Mouse (Mus musculus): ENCODE data around the gene Add3. TPM values are rescaled to one million over a fixed set of nuclear protein-coding genes. Genes with fewer than 3 reads are reported as not detected.

Add3 gene
- polyA plus RNA-seq, 1 experiment from 2014 or later = 59.2 TPM

DNA sequence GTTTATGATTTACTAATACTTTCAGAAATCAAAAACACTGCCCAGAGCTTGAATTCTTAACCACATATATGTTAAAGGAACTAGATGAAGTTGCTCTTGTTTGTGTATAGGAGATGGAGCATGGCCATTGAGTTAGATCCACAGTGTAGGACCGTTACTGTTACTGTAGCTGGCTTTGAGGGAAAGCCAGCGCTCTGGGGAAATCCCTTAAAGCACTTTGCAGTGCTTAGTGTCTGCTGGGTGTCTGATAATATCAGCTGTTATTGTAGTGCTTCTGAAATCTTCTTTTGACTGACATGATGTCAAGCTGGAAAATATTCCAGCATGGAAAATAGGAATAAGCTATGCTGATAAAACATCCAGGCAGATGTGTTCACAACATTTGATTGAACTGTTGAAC lies 33.8 kb downstream of the Add3 start:
- Histone ChIP-seq H3K4me2 (ENCODE audit: low read depth) (no peak overlapping the region), H3K9ac (ENCODE audit: low read length) (no peak overlapping the region), H3K4me1 (ENCODE audit: control insufficient read depth, insufficient read depth, low read length) (no peaks in the 10 kb centered on the region), H3K9me3 (ENCODE audit: control insufficient read depth, low read length) (no peaks in the 10 kb centered on the region), H3K36me3 (ENCODE audit: control insufficient read depth, insufficient read depth, low read length) (no peaks in the 10 kb centered on the region), H3K27ac (ENCODE audit: low read depth, low read length) (no peak overlapping the region), H3K27me3 (ENCODE audit: control insufficient read depth, insufficient read depth, low read length) (no peaks in the 10 kb centered on the region), H3K4me3 (ENCODE audit: low read depth, low read length) (no peak overlapping the region)
- WGBS = 95% methylated on average over 2 of the region's 2 CpGs
- DNase-seq (ENCODE audit: low spot score) = no peak
- no peak for ATAC-seq (ENCODE audit: insufficient read depth, low FRiP score, low TSS enrichment)

DNA sequence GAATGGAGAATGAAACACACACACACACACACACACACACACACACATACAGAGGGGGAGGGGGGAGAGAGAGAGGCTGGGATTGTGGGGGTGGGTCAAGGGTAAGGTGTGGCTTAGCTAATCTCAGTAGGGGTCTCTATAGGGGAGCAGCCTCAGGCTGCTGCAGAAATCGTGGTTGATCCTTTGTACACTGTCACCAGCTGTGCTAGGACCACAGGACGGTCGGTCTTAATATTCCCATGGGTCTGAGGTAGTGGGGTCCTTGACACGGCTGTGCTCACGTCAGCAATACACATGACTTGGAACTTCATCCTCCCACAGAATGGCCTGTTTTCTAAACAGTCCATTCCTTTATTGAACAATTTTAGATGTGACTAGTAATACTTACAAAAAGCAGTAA lies 35.3 kb downstream of the Add3 start:
- no peaks in the 10 kb centered on the region for H3K9me3 ChIP-seq (ENCODE audit: control insufficient read depth, low read length)
- 64% methylated on average over 5 of the region's 5 CpGs for WGBS
- no peak overlapping the region for H3K4me2 ChIP-seq (ENCODE audit: low read depth)
- no peak for DNase-seq (ENCODE audit: low spot score)
- ATAC-seq (ENCODE audit: insufficient read depth, low FRiP score, low TSS enrichment) = no peak
- no peak overlapping the region for H3K9ac ChIP-seq (ENCODE audit: low read length)
- H3K27ac ChIP-seq (ENCODE audit: low read depth, low read length) = no peak overlapping the region
- H3K4me1 ChIP-seq (ENCODE audit: control insufficient read depth, insufficient read depth, low read length) = no peaks in the 10 kb centered on the region
- H3K36me3 ChIP-seq (ENCODE audit: control insufficient read depth, insufficient read depth, low read length) = no peaks in the 10 kb centered on the region
- H3K27me3 ChIP-seq (ENCODE audit: control insufficient read depth, insufficient read depth, low read length) = no peaks in the 10 kb centered on the region
- no peak overlapping the region for H3K4me3 ChIP-seq (ENCODE audit: low read depth, low read length)

DNA sequence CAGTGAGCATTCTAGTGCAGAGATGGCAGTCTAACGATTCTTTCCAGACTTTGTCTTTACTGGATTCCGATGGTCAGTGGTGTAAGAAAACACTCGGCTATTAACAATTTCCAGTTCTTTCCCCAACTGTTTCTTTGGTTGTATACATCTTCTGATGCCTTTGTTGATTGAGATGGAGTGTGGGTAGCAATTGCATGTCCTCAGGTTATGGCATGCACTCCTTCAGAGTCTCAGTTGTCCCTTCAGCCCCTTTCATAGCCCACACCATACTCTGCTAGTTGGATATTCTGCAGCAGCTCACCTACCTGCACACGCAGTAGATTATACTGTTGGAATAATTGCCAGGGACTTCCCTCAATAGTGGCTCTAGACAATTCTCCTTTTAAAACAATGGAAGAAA lies 36.3 kb downstream of the Add3 start:
- no peak overlapping the region for H3K9ac ChIP-seq (ENCODE audit: low read length)
- ATAC-seq (ENCODE audit: insufficient read depth, low FRiP score, low TSS enrichment) (no peak), DNase-seq (ENCODE audit: low spot score) (no peak)
- H3K4me2 ChIP-seq (ENCODE audit: low read depth) = no peak overlapping the region
- H3K36me3 ChIP-seq (ENCODE audit: control insufficient read depth, insufficient read depth, low read length) = no peaks in the 10 kb centered on the region
- whole genome bisulfite sequencing = 85% methylated on average over 4 of the region's 4 CpGs
- no peaks in the 10 kb centered on the region for H3K27me3 ChIP-seq (ENCODE audit: control insufficient read depth, insufficient read depth, low read length)
- no peaks in the 10 kb centered on the region for H3K4me1 ChIP-seq (ENCODE audit: control insufficient read depth, insufficient read depth, low read length)
- H3K4me3 ChIP-seq (ENCODE audit: low read depth, low read length) = no peak overlapping the region
- no peaks in the 10 kb centered on the region for H3K9me3 ChIP-seq (ENCODE audit: control insufficient read depth, low read length)
- H3K27ac ChIP-seq (ENCODE audit: low read depth, low read length) = no peak overlapping the region

DNA sequence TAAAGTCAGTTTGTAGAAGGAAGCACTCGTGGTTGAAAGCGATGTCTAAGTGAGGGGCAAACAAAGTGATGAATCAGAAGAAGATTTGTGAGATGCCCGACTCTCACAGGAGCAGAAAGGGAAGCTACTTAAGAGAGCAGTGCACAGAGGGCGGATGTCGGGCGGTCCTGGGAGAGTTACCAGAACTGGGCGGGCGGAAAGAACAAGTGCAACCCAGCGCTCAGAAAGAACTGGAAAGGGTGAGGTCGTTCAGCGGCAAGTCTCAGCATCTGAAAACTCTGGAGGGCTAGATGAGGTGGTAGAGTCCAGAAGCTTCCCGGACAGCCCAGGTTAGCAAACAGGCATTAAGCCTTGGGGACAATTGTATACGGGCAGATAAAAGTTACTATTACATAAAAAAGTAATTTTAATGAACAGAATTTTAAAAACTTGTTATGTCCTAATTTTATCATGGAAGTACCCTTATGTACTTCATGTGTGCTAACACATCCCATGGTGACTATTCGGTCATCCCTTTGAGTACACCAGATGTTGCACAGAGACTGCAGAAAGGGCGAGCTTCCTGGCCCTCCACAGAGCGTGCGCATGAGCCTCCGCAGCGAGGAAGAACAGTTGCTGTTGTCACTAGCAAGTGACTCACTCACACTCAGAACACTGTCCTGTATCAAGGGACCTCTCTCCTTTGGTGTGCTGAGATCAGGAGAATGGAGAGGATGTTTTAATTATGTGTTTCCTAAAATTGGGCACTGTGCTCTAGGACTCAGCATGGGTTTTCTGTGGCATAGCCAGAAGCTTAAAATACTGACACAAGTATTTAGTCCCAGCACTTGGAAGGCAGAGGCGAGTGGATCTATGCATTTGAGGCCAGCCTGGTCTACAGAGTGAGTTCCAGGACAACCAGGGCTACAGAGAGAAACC lies 38.6 kb downstream of the Add3 start:
- H3K4me3 ChIP-seq (ENCODE audit: low read depth, low read length) = no peak overlapping the region
- H3K4me2 ChIP-seq (ENCODE audit: low read depth) = no peak overlapping the region
- no peak for ATAC-seq (ENCODE audit: insufficient read depth, low FRiP score, low TSS enrichment)
- DNase-seq (ENCODE audit: low spot score) = no peak
- no peak overlapping the region for H3K27ac ChIP-seq (ENCODE audit: low read depth, low read length)
- no peaks in the 10 kb centered on the region for H3K9me3 ChIP-seq (ENCODE audit: control insufficient read depth, low read length)
- H3K4me1 ChIP-seq (ENCODE audit: control insufficient read depth, insufficient read depth, low read length) = no peaks in the 10 kb centered on the region
- 95% methylated on average over 20 of the region's 20 CpGs for WGBS
- no peak overlapping the region for H3K9ac ChIP-seq (ENCODE audit: low read length)
- H3K36me3 ChIP-seq (ENCODE audit: control insufficient read depth, insufficient read depth, low read length) = no peaks in the 10 kb centered on the region
- H3K27me3 ChIP-seq (ENCODE audit: control insufficient read depth, insufficient read depth, low read length) = no peaks in the 10 kb centered on the region

DNA sequence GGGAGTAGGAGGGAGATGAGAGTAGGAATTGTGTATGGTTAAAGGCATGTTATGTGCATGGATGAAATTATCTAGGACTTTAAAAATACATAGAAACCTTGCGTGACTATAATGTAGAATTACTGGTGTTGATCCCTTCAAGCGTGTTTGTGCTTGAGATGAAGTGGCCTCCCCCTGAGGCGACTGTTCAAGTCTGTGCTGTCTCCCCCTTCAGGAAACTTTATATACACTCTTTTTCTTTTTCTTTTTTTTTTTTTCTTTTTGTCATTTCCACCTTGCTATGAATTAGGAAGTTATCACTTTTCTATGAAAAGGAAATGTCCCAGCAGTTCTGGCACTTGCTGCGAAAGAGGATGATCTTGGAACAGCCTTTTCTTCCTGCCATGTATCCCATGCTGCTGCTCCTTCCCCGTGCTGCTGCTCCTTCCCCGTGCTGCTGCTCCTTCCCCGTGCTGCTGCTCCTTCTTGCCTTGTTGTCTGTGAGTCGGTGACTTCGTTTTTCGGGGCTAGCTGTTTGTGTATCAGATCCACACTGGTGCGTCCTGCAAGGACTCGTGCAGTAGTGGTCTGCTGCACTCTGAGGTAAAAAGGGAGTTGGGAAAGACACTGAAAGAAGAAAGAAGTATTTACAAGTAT lies 40.0 kb downstream of the Add3 start:
- 88% methylated on average over 12 of the region's 12 CpGs for WGBS
- Histone ChIP-seq H3K4me3 (ENCODE audit: low read depth, low read length) (no peak overlapping the region), H3K4me1 (ENCODE audit: control insufficient read depth, insufficient read depth, low read length) (no peaks in the 10 kb centered on the region), H3K36me3 (ENCODE audit: control insufficient read depth, insufficient read depth, low read length) (no peaks in the 10 kb centered on the region), H3K9me3 (ENCODE audit: control insufficient read depth, low read length) (no peaks in the 10 kb centered on the region), H3K9ac (ENCODE audit: low read length) (no peak overlapping the region), H3K27me3 (ENCODE audit: control insufficient read depth, insufficient read depth, low read length) (no peaks in the 10 kb centered on the region), H3K4me2 (ENCODE audit: low read depth) (no peak overlapping the region), H3K27ac (ENCODE audit: low read depth, low read length) (no peak overlapping the region)
- ATAC-seq (ENCODE audit: insufficient read depth, low FRiP score, low TSS enrichment) (no peak), DNase-seq (ENCODE audit: low spot score) (no peak)

DNA sequence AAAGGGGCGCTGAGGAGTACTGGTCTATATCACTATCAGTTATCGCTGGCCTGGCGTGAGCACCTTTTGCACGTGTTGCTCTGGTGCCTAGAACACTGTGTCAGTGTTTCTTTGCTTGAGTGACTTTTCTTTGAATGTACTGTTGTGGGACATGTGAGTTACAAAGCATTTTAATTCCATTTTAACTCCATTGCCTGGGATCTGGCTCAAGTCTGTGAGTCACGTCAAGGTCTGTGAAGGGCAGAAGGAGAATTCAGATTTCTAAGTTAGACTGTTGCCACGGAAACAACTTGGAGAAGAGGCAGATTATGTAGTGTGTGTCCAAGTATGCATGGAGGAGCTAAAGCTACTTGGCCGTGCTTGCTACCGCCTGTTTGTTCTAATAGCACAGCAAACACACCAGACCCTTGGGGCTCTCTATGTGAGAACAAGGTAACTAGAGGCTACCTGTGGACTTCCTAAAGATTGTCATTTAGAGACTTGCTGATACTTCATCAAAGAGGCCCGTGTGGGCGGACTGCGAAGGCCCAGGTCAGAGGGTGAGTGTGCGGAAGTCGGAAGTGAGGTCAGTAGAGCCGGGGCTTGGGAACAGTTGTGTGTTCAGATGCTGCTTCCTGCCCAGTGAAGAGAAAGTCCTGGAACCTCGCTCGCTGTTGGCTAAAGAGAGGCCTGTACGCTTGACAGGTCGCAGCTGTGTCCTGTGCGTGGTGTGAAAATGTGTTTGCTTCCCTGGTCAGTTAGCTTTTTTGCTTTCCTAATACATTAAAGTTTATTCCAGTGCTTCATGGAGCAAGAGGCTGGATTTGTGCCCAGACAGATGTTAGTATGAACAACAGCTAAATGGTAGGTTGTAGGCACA lies 41.0 kb downstream of the Add3 start:
- no peak for DNase-seq (ENCODE audit: low spot score)
- H3K9me3 ChIP-seq (ENCODE audit: control insufficient read depth, low read length) = no peaks in the 10 kb centered on the region
- H3K27ac ChIP-seq (ENCODE audit: low read depth, low read length) = no peak overlapping the region
- no peaks in the 10 kb centered on the region for H3K4me1 ChIP-seq (ENCODE audit: control insufficient read depth, insufficient read depth, low read length)
- H3K27me3 ChIP-seq (ENCODE audit: control insufficient read depth, insufficient read depth, low read length) = no peaks in the 10 kb centered on the region
- H3K9ac ChIP-seq (ENCODE audit: low read length) = no peak overlapping the region
- H3K36me3 ChIP-seq (ENCODE audit: control insufficient read depth, insufficient read depth, low read length) = no peaks in the 10 kb centered on the region
- H3K4me2 ChIP-seq (ENCODE audit: low read depth) = no peak overlapping the region
- ATAC-seq (ENCODE audit: insufficient read depth, low FRiP score, low TSS enrichment) = no peak
- 86% methylated on average over 19 of the region's 19 CpGs for WGBS
- no peak overlapping the region for H3K4me3 ChIP-seq (ENCODE audit: low read depth, low read length)

DNA sequence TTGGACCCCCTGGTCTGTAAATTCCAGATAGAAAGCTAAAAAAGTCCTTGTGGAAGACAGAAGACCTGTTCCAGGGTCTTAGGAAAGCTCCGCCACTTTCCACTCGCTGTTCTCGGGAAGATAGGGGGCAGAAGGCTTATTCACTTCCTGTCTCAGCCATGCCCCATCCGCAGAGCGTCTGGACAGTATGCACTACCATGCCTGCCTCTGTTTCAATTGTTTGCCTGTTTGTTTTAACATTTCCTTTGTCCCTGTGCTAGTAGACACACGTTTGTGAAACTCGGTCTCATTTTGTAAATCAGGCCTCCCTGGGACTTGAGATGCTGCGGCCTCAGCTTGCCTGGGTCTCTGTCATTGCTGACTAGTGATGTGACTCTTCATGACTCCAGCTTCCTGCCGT lies 43.4 kb downstream of the Add3 start:
- ATAC-seq (ENCODE audit: insufficient read depth, low FRiP score, low TSS enrichment) = no peak
- no peaks in the 10 kb centered on the region for H3K36me3 ChIP-seq (ENCODE audit: control insufficient read depth, insufficient read depth, low read length)
- H3K9ac ChIP-seq (ENCODE audit: low read length) = no peak overlapping the region
- no peaks in the 10 kb centered on the region for H3K4me1 ChIP-seq (ENCODE audit: control insufficient read depth, insufficient read depth, low read length)
- no peaks in the 10 kb centered on the region for H3K9me3 ChIP-seq (ENCODE audit: control insufficient read depth, low read length)
- no peak overlapping the region for H3K27ac ChIP-seq (ENCODE audit: low read depth, low read length)
- no peaks in the 10 kb centered on the region for H3K27me3 ChIP-seq (ENCODE audit: control insufficient read depth, insufficient read depth, low read length)
- no peak overlapping the region for H3K4me3 ChIP-seq (ENCODE audit: low read depth, low read length)
- DNase-seq (ENCODE audit: low spot score) = no peak
- WGBS = 72% methylated on average over 9 of the region's 9 CpGs
- H3K4me2 ChIP-seq (ENCODE audit: low read depth) = no peak overlapping the region

DNA sequence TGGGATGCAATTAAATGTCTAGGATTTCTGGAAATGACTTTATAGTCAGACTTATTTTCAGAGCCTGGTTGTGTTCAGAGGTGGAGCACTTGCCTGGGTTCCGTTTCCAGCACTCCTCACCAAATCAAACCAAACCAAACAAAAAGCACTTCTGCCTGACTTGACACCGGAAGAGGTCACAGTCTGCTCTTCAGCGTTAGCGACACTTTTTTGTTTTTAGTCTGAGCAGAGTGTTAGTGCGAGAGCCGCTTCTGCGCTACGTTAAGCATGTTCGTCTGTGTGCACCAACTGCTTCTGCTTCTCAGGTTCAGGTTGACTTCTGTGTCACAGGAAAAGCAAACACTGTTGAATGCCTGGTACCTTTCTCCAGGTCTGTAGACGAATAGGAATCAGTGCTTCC lies 44.0 kb downstream of the Add3 start:
- no peak overlapping the region for H3K9ac ChIP-seq (ENCODE audit: low read length)
- H3K4me1 ChIP-seq (ENCODE audit: control insufficient read depth, insufficient read depth, low read length) = no peaks in the 10 kb centered on the region
- H3K9me3 ChIP-seq (ENCODE audit: control insufficient read depth, low read length) = no peaks in the 10 kb centered on the region
- H3K4me2 ChIP-seq (ENCODE audit: low read depth) = no peak overlapping the region
- H3K27me3 ChIP-seq (ENCODE audit: control insufficient read depth, insufficient read depth, low read length) = no peaks in the 10 kb centered on the region
- H3K27ac ChIP-seq (ENCODE audit: low read depth, low read length) = no peak overlapping the region
- no peak for ATAC-seq (ENCODE audit: insufficient read depth, low FRiP score, low TSS enrichment)
- no peak overlapping the region for H3K4me3 ChIP-seq (ENCODE audit: low read depth, low read length)
- no peaks in the 10 kb centered on the region for H3K36me3 ChIP-seq (ENCODE audit: control insufficient read depth, insufficient read depth, low read length)
- DNase-seq (ENCODE audit: low spot score) = no peak
- WGBS = 45% methylated on average over 10 of the region's 10 CpGs
